Mouse (Mus musculus) layer of hippocampus, adult 6 months (tissue): ENCODE data around the gene Olfr1261. TPM values are rescaled to one million over a fixed set of nuclear protein-coding genes. Genes with fewer than 3 reads are reported as not detected.

Experiments
- long read RNA-seq, 2 experiments: library from polyadenylated mRNA; unstranded; transcript quantifications; one replicate each; pipeline ENCODE4 v2.0.0; 2019 to 2020
- polyA plus RNA-seq: library from polyadenylated mRNA; unstranded; fragments of <200 nt; fragmentation: Nextera tagmentation; gene quantifications from 2 replicates; pipeline ENCODE4 v1.2.3, GENCODE M21; 2021

Olfr1261 gene
- polyA plus RNA-seq = not detected in 2 replicates
- long read RNA-seq, experiment 1 = 0 reads
- long read RNA-seq, experiment 2 = 0 reads

DNA sequence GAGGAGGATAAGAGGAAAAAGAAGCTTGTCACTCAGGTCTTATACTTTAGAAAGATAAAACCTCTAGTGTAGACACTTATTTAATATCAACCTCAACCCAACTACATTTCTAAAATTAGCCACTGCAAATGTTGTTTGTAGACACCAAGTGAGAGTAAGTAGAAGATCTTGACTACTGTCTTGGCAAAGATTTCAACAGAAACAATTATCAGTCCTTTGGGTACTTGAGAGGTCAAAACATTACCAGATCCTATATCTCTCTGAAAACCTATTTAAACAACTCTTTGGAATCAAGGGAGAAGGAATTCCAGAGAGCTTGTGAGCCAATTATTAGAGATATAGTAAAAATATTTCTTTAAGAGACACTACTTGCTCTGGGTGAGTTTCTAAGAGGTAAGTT, at the start of gene Olfr1261:
Olfr1261 (plus strand) TSS at position 301 of the 400 bp plus-strand sequence.

DNA sequence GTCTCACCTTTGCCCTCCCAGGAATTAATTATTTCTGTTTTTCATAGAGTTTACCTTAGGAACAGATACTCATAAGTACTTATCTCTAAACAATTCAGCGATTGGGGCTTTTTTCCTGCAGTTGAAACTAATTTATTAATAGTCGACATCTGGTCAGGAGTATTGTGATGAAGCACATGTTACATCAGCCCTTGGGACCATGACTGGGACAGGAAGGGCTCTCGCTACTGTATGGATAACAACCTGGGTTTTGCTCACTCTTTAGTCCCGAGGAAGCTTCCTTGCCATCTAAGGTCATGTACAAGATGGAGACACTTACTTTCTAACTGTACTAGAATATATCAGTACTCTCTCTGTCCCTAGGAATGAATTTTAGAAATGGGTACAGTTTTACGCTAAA, 42.5 kb upstream of the Olfr1261 start, which contains the start of gene Olfr1259:
Olfr1259 (minus strand) TSS at position 101 of the 400 bp plus-strand sequence.

DNA sequence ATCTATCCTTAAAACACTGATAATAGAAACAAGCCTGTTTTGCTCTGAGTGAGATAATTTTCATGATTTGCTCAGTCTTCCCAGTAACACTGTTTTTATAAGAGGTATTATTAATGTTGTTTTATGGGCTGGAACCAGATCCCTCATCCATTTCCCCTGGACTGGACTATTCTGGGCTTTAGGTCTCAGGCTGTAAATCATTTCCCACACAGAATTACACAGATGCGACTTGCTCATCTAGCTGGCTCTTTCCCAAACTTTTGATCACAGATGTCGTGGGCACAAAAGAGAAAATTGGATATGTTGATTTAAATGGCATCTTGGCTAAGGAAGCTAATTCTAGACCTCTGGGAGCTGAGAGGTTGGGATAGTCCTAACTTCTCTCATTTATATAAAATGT, 16.8 kb upstream of the Olfr1261 start, which contains the start of gene Olfr1260:
Olfr1260 (plus strand) TSS at position 157 of the 400 bp plus-strand sequence.

DNA sequence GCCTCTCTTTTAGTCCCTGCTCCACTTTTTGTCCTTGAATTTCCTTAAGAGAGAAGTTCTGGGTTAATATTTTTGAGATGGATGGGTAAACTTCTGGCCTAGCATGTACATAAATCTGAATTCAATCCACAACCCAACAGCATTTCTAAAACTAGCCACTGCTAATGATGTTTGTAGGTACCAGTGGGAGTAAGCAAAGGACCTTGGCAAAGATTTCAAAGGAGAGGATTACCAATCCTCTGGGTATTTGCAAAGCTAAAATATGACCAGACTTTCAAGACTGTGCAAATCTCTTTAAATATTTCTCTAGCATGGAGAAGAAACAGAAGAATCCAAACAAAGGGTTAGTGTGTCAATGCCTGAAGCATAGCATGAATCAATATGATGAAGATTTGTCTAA, 8.8 kb downstream of the Olfr1261 start, which contains the start of gene Olfr1262:
Olfr1262 (plus strand) TSS at position 301 of the 400 bp plus-strand sequence.

DNA sequence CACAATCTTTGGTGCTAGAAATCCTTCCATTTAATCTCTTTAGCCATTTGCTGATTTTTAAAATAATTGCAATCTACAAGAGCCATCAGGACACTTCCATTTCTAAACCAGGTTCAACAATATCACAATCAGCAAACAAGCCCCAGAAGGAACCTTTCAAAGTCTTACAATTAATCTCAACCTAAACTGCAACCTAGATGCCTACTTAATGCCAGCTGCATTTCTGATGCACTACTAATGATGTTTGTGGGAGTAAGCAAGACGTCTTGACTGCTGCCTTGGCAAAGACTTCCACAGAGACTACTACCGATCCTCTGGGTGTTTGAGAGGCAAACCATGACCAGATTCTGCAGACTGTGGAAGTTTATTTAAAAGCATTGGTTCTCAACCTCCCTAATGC, 20.8 kb downstream of the Olfr1261 start, which contains the start of gene Olfr1263:
Olfr1263 (plus strand) TSS at position 301 of the 400 bp plus-strand sequence.

DNA sequence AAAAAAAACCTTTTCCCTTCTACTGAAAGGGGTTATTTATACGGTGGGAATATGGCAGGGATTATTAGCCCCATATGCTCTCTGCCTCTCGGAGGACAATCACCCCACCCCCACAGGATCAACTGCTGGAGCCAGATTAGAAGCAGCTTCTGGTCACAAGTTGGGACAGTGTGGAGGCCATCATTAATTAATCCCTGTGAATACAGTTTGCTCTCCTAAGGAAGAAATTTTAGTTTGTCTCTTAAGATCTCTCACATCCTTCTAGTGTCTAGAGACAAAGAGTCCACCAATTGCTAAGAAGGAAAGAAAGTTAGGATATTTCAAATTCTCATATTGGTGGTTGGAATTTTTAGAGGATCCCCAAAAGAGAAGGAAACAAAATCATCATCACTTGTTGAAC, 34.5 kb downstream of the Olfr1261 start, which contains the start of gene Olfr1264:
Olfr1264 (minus strand) TSS at position 101 of the 400 bp plus-strand sequence.

DNA sequence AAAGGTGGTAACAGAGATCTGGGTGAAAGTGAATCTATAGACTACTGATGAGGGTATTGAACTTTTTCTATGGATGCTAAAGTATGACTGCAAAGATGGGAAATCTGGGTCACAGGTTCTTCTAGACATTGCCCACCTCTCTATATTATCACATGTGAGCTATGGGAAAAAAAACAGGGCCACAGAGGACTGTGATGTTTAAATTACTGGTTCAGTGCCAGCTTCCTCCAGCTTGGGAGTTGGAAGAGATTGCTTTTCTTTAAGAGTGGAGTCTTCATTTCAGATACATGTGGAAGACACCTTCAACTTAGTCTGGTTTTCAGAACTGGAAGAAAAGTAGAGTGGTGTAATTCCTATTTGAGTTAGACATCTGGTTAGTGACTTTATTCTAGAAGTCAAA, 44.0 kb downstream of the Olfr1261 start, which contains the start of gene Olfr1265:
Olfr1265 (plus strand) TSS at position 301 of the 400 bp plus-strand sequence.

Other genes with a start within 250 kb of the Olfr1261 start
- not detected in 2 replicates for gene Olfr1253, start 234.1 kb upstream of the Olfr1261 start, polyA plus RNA-seq
- gene Olfr1254, start 197.6 kb upstream of the Olfr1261 start, polyA plus RNA-seq = not detected in 2 replicates
- gene Olfr1255, start 179.2 kb upstream of the Olfr1261 start, polyA plus RNA-seq = not detected in 2 replicates
- not detected in 2 replicates for gene Olfr1256, start 149.7 kb upstream of the Olfr1261 start, polyA plus RNA-seq
- not detected in 2 replicates for gene Olfr48, start 143.0 kb upstream of the Olfr1261 start, polyA plus RNA-seq
- gene Olfr1257, start 112.8 kb upstream of the Olfr1261 start, polyA plus RNA-seq = not detected in 2 replicates
- not detected in 2 replicates for gene Olfr1258, start 63.9 kb upstream of the Olfr1261 start, polyA plus RNA-seq
- not detected in 2 replicates for gene Olfr1259, start 42.6 kb upstream of the Olfr1261 start, polyA plus RNA-seq
- gene Olfr1260, start 16.9 kb upstream of the Olfr1261 start, polyA plus RNA-seq = not detected in 2 replicates
- not detected in 2 replicates for gene Olfr1262, start 8.9 kb downstream of the Olfr1261 start, polyA plus RNA-seq
- not detected in 2 replicates for gene Olfr1263, start 20.9 kb downstream of the Olfr1261 start, polyA plus RNA-seq
- not detected in 2 replicates for gene Olfr1264, start 34.4 kb downstream of the Olfr1261 start, polyA plus RNA-seq
- gene Olfr1265, start 44.1 kb downstream of the Olfr1261 start, polyA plus RNA-seq = not detected in 2 replicates
- not detected in 2 replicates for gene Olfr140, start 72.4 kb downstream of the Olfr1261 start, polyA plus RNA-seq
- gene Olfr1269, start 130.2 kb downstream of the Olfr1261 start, polyA plus RNA-seq = not detected in 2 replicates
- not detected in 2 replicates for gene Olfr32, start 151.1 kb downstream of the Olfr1261 start, polyA plus RNA-seq
- gene Olfr1270, start 161.9 kb downstream of the Olfr1261 start, polyA plus RNA-seq = not detected in 2 replicates
- gene Olfr1506, start 233.3 kb downstream of the Olfr1261 start, polyA plus RNA-seq = not detected in 2 replicates